Mouse (Mus musculus): ENCODE data around the gene Lactbl1. TPM values are rescaled to one million over a fixed set of nuclear protein-coding genes. Genes with fewer than 3 reads are reported as not detected.

Lactbl1 gene
- polyA plus RNA-seq, 1 experiment from 2014 or later = not detected

DNA sequence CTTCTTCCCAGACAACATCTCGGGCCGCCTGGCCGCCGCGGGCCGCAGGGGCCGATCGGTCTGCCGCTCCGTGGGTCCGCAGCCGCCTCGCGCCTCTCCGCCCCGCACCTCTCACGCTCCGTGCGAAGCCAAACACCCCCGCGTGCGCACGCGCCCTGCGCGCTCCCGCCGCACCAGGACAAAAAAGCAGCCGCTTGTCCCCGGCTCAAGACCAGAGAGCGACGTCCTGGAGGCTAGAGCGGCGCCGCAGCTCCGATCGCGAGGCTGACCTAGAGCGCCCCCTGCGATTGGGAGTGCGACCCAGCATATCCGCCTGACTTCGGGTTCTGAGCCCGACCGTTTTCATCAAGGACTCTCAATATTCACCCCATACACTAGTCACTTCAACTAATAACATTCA, 19.9 kb upstream of the Lactbl1 start, which contains the start of gene Kdm1a:
Kdm1a (minus strand) TSS at position 156 of the 400 bp plus-strand sequence.
- TF ChIP-seq EP300 (optimal IDR thresholded peaks at IDR 0.05) (no peak), CTCF (IDR thresholded peaks at IDR 0.05; ENCODE audit: low read depth) (peak; percentile 95)
- WGBS = under 1% methylated on average over 42 of the region's 45 CpGs
- no peaks in the 10 kb centered on the region for H3K9me3 ChIP-seq (ENCODE audit: control insufficient read depth, low read length)
- H3K27me3 ChIP-seq (ENCODE audit: control insufficient read depth, insufficient read depth, low read length) = no peaks in the 10 kb centered on the region
- no peaks in the 10 kb centered on the region for H3K36me3 ChIP-seq (ENCODE audit: control insufficient read depth, insufficient read depth, low read length)
- peak within 1 kb of the TSS; percentile 95 for H3K27ac ChIP-seq (replicated peaks)
- DNase-seq (ENCODE audit: low spot score) (peak; percentile 97), ATAC-seq (ENCODE audit: low FRiP score, low TSS enrichment) (peak; percentile 89)
- 0 out of 2 replicates have a peak, but pooled peaks cover 2% of the 10 kb centered on the region for H3K4me1 ChIP-seq (replicated peaks; ENCODE audit: control insufficient read depth, insufficient read depth)
- peak within 1 kb of the TSS; percentile 56 for H3K4me2 ChIP-seq (replicated peaks; ENCODE audit: low read depth)
- H3K4me3 ChIP-seq (ENCODE audit: low read depth, low read length) = peak within 1 kb of the TSS; percentile 98
- peak within 1 kb of the TSS; percentile 99 for H3K9ac ChIP-seq (ENCODE audit: low read length)

DNA sequence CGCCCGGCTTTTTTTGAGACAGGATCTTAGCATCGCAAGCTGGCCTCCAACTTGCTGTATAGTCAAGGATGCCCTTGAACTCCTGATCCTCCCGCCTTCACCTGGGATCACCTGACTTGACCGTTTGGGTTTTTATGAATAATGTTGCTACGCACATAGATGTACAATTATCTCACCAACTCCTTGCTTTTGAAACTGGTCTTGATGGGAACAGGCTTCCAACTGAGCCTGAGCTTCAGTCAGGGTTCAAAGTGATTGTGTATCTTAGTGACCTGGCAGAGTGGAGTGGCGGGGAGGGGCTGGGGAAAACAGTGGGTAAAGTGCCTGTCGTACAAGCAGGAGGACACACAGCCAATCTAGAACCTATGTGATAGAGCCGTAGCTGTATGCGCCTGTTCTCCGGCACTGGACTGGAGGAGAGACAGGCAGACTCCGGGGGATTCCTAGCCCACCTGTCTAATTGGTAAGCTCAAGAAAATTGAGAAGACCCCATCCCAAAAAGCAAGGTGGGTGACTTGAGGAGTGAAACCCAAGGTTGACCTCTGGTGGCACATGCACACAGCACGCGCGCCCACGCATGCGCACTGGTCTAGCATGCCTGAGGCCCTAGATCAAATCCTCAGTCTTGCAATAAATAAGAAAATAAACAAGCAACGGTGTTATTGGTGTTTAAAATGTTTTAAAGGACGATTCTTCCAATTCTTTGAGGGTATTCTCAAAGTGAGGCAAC, 16.5 kb upstream of the Lactbl1 start:
- H3K4me1 ChIP-seq (replicated peaks; ENCODE audit: control insufficient read depth, insufficient read depth) = no peaks in the 10 kb centered on the region
- no peak overlapping the region for H3K27ac ChIP-seq (replicated peaks)
- no peak overlapping the region for H3K4me3 ChIP-seq (ENCODE audit: low read depth, low read length)
- 88% methylated on average over 19 of the region's 19 CpGs for WGBS
- no peaks in the 10 kb centered on the region for H3K36me3 ChIP-seq (ENCODE audit: control insufficient read depth, insufficient read depth, low read length)
- ATAC-seq (ENCODE audit: low FRiP score, low TSS enrichment) = no peak
- no peak overlapping the region for H3K4me2 ChIP-seq (replicated peaks; ENCODE audit: low read depth)
- TF ChIP-seq CTCF (IDR thresholded peaks at IDR 0.05; ENCODE audit: low read depth) (no peak), EP300 (optimal IDR thresholded peaks at IDR 0.05) (no peak)
- no peaks in the 10 kb centered on the region for H3K27me3 ChIP-seq (ENCODE audit: control insufficient read depth, insufficient read depth, low read length)
- no peaks in the 10 kb centered on the region for H3K9me3 ChIP-seq (ENCODE audit: control insufficient read depth, low read length)
- DNase-seq (ENCODE audit: low spot score) = no peak
- no peak overlapping the region for H3K9ac ChIP-seq (ENCODE audit: low read length)

DNA sequence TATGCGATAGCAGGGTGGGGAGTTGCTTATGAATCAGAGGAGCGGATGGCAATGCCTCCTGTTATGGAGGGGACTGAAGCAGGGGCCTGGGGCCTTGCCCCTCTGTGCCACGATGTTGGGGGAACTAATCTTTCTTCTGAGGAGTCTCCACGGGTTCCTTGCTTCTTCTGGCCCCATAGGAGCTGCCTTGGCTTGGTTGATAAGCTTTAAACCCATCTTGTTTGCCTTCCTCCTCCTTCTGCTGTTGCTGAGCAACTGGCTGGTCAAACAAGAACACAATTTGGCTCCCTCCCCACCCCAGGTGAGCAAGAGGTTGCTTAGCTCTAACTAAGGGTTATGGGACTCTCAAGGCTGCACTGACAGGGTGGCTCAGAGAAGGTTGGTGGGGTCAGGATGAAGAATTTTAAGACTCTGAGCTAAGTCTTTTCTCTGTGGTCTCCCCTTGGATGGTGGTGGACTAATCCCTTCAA, 12.0 kb upstream of the Lactbl1 start, which contains the start of gene Tex46:
Tex46 (plus strand) TSS at position 51 of the 470 bp plus-strand sequence.
- TF ChIP-seq EP300 (optimal IDR thresholded peaks at IDR 0.05) (no peak), CTCF (IDR thresholded peaks at IDR 0.05; ENCODE audit: low read depth) (no peak)
- no peak within 1 kb of the TSS for H3K27ac ChIP-seq (replicated peaks)
- no peak within 1 kb of the TSS for H3K4me2 ChIP-seq (replicated peaks; ENCODE audit: low read depth)
- no peaks in the 10 kb centered on the region for H3K27me3 ChIP-seq (ENCODE audit: control insufficient read depth, insufficient read depth, low read length)
- H3K4me3 ChIP-seq (ENCODE audit: low read depth, low read length) = no peak within 1 kb of the TSS
- no peaks in the 10 kb centered on the region for H3K36me3 ChIP-seq (ENCODE audit: control insufficient read depth, insufficient read depth, low read length)
- no peak within 1 kb of the TSS for H3K9ac ChIP-seq (ENCODE audit: low read length)
- H3K9me3 ChIP-seq (ENCODE audit: control insufficient read depth, low read length) = no peaks in the 10 kb centered on the region
- ATAC-seq (ENCODE audit: low FRiP score, low TSS enrichment) (peak; percentile 56), DNase-seq (ENCODE audit: low spot score) (peak; percentile 51)
- H3K4me1 ChIP-seq (replicated peaks; ENCODE audit: control insufficient read depth, insufficient read depth) = no peaks in the 10 kb centered on the region
- WGBS = 33% methylated on average over 4 of the region's 4 CpGs

DNA sequence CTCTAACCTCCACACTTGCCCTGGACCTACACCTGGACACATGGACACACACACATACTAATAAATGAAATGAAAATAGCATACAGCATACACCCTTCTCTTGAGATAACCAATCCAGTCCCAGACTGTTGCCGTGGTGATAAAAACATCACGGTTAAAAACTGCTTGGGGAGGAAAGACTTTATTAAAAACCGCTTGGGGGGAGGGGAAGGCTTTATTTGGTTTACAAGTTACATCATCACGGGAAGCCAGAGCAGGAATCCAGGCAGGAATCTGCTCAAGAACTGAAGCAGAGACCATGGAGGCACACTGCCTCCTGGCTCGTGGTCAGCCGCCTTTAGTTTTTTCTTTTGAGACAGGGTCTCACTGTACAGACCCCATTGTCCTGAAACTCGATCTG, 8.8 kb upstream of the Lactbl1 start:
- TF ChIP-seq EP300 (optimal IDR thresholded peaks at IDR 0.05) (no peak), CTCF (IDR thresholded peaks at IDR 0.05; ENCODE audit: low read depth) (no peak)
- H3K9ac ChIP-seq (ENCODE audit: low read length) = no peak overlapping the region
- 50% methylated on average over 7 of the region's 7 CpGs for WGBS
- H3K4me3 ChIP-seq (ENCODE audit: low read depth, low read length) = no peak overlapping the region
- H3K9me3 ChIP-seq (ENCODE audit: control insufficient read depth, low read length) = no peaks in the 10 kb centered on the region
- no peak overlapping the region for H3K27ac ChIP-seq (replicated peaks)
- no peaks in the 10 kb centered on the region for H3K27me3 ChIP-seq (ENCODE audit: control insufficient read depth, insufficient read depth, low read length)
- DNase-seq (ENCODE audit: low spot score) = no peak
- H3K36me3 ChIP-seq (ENCODE audit: control insufficient read depth, insufficient read depth, low read length) = no peaks in the 10 kb centered on the region
- no peaks in the 10 kb centered on the region for H3K4me1 ChIP-seq (replicated peaks; ENCODE audit: control insufficient read depth, insufficient read depth)
- no peak overlapping the region for H3K4me2 ChIP-seq (replicated peaks; ENCODE audit: low read depth)
- no peak for ATAC-seq (ENCODE audit: low FRiP score, low TSS enrichment)

DNA sequence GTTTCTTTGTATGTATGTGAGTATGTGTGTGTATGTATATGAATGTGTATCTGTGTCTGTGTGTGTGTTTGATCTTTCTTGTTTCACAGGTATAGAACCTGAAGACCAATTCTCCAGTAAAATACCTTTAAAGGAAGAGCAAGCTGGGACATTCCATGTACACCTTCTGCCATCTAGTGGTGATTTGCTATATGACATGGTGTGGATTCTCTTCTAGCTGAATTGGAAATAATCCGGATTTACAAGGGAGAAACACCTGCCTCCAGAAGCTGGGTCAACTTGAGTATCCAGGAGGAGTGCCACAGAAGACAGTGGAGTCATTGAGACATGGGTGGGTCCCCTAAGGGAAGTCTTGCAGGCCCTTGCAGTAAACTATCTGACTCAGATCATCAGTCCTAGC, 1.1 kb upstream of the Lactbl1 start:
- TF ChIP-seq CTCF (IDR thresholded peaks at IDR 0.05; ENCODE audit: low read depth) = peak; percentile 95
- TF ChIP-seq EP300 (optimal IDR thresholded peaks at IDR 0.05) = no peak
- WGBS = 0% methylated on average over 1 of the region's 1 CpGs
- Histone ChIP-seq H3K4me2 (replicated peaks; ENCODE audit: low read depth) (no peak overlapping the region), H3K27ac (replicated peaks) (no peak overlapping the region), H3K9ac (ENCODE audit: low read length) (no peak overlapping the region), H3K36me3 (ENCODE audit: control insufficient read depth, insufficient read depth, low read length) (no peaks in the 10 kb centered on the region), H3K4me1 (replicated peaks; ENCODE audit: control insufficient read depth, insufficient read depth) (no peaks in the 10 kb centered on the region), H3K9me3 (ENCODE audit: control insufficient read depth, low read length) (no peaks in the 10 kb centered on the region), H3K4me3 (ENCODE audit: low read depth, low read length) (no peak overlapping the region), H3K27me3 (ENCODE audit: control insufficient read depth, insufficient read depth, low read length) (no peaks in the 10 kb centered on the region)
- peak; percentile 22; the same call in 1 of the 2 replicates for ATAC-seq (ENCODE audit: low FRiP score, low TSS enrichment)
- DNase-seq (ENCODE audit: low spot score) = peak; percentile 23

DNA sequence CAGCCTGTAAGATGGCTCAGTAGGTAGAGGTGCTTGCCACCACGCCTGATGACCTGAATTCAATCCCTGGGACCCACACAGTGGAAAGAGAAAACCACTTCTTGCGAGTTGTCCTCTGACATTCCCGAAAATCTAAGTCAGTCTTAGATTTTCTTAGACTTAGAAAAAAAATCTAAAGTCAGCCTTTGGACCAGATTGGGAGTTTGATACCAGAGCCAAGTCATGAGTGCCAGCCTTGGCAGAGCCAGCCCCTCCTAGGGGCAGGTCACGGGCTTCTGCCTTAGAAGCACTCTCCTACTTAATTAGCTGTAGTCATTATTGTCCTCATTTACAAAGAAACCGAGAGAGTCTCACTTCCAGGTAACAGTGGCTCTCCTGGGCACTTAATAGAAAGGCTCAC, 465 bp upstream of the Lactbl1 start:
- Histone ChIP-seq H3K27me3 (ENCODE audit: control insufficient read depth, insufficient read depth, low read length) (no peaks in the 10 kb centered on the region), H3K9me3 (ENCODE audit: control insufficient read depth, low read length) (no peaks in the 10 kb centered on the region), H3K4me2 (replicated peaks; ENCODE audit: low read depth) (no peak overlapping the region), H3K4me3 (ENCODE audit: low read depth, low read length) (no peak overlapping the region), H3K4me1 (replicated peaks; ENCODE audit: control insufficient read depth, insufficient read depth) (no peaks in the 10 kb centered on the region), H3K27ac (replicated peaks) (no peak overlapping the region), H3K9ac (ENCODE audit: low read length) (no peak overlapping the region), H3K36me3 (ENCODE audit: control insufficient read depth, insufficient read depth, low read length) (no peaks in the 10 kb centered on the region)
- no peak for TF ChIP-seq CTCF (IDR thresholded peaks at IDR 0.05; ENCODE audit: low read depth)
- TF ChIP-seq EP300 (optimal IDR thresholded peaks at IDR 0.05) = no peak
- DNase-seq (ENCODE audit: low spot score) = no peak
- no peak for ATAC-seq (ENCODE audit: low FRiP score, low TSS enrichment)
- 62% methylated on average over 5 of the region's 5 CpGs for WGBS
